Mouse (Mus musculus) natural killer cell, adult 2 months (primary cell): ENCODE results near the gene Chrne.

ENCODE experiments used
- DNase-seq, 2 experiments: peaks; one replicate each; pipeline ENCODE4 v3.0.0; 2022; ENCODE audit warnings: low spot score in 2 of 2

Chrne gene

DNA sequence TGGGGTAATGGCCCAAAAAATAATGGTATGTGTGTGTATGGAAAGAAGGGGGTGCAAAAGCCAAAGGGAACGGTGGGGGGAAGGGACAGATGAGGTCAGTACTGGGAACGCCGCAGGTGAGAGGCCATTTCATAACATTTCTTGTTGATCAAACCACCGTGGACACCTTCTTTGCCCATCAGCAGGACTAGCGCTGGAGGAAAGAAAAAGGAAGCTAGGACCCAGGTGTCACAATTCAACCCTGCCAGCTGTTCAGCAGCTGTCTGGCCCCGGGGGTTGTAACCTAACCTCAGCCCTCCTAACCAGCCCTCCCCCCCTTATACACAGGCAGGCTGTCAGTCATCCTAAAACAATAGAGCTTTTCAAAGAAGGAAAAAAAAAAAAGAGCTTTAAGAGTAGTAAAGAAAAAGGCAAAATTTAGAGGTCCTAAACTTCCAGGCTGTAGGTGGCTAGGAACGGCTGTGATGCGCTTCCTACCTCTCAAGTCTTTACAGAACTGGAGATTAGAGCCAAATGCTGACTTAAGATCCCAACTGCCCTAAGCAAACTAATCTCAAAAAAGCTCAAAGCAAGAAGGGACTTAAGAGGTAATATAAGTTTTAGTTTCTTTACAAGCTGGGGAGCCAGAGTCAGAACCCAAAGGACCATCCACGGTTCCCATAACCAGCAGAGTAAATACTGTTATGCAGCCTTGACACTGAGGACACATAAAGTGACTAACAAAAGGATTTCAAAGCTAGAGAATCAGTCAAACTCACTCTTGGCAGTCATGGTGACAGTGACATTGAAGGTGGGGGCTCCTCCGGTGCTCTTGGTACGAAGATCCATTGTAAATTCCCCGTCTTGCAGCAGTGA, 33.2 kb upstream of the Chrne start:
- DNase-seq, result peak in 1 of 2 experiments; percentile 40

DNA sequence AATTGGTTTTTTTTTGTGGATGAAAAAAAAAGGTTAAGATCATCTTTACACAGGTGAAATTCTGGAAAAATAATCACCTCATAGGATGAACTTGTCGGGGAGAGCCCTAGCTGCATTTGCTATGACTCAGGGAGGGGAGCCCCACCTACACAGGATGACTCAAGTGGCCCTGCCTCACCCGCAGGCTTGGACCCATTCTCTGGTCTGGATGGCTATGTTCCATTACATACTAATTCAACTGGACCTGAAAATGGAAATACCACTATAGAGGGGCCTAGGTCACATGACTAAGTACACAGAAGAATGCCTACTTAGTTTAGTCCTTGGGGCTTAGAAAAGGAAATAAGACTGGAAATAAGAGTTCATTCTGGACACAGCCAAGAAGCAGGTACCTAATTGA, 32.4 kb upstream of the Chrne start:
- DNase-seq, result peak; percentile 47 to 59

DNA sequence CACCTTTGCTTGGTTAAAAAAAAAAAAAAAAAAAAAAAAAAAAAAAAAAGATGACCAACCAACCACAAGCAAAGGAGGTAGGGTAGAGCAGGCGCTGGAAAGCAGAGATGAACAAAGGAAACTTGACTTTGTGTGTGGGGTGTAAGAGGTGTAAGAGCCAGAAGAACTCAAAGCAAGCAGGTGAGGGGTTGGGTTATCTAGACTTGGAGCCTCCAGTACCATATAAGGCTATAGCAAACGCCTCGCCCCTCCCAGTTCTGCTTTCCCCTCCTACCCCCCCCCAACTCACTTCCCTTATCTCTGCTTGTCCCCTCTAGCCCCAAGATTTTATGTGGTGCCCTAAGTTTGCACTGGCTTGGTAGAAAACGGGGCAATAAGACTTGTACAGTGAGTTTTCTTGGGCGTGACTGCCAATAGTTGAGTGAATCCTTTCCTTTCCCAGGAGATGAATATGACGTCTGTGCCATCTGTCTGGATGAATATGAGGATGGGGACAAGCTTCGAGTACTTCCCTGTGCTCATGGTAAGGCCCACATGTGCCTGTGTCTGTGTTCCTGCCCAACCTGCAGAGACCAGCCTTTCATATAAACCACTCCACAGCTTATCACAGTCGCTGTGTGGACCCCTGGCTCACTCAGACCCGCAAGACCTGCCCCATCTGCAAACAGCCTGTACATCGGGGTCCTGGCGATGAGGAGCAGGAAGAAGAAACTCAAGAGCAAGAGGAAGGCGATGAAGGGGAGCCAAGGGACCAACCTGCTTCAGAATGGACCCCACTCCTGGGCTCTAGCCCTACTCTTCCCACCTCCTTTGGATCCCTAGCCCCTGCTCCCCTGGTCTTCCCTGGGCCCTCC, 31.5 kb upstream of the Chrne start:
- peak in 1 of 2 experiments; percentile 57 for DNase-seq

DNA sequence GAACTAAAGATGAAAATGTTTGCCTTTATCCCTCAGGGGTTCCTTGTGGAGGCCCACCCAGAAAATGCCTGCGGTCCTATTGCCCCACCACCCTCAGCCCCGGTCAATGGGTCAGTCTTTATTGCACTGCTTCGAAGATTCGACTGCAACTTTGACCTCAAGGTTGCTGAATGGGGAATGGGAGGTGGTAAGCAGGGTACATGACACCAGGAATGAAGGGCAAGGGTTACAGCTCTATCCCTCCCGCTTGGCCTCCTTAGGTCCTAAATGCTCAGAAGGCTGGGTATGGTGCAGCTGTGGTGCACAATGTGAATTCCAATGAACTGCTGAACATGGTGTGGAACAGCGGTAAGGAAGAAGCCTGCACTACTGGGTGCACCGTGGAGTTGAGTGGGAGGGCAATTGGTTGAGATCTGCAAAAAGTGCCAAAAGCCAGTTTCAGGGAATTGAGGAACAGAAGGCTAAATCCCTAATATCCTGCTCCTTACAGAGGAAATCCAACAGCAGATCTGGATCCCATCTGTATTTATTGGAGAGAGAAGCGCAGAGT, 30.2 kb upstream of the Chrne start:
- DNase-seq, result no peak

DNA sequence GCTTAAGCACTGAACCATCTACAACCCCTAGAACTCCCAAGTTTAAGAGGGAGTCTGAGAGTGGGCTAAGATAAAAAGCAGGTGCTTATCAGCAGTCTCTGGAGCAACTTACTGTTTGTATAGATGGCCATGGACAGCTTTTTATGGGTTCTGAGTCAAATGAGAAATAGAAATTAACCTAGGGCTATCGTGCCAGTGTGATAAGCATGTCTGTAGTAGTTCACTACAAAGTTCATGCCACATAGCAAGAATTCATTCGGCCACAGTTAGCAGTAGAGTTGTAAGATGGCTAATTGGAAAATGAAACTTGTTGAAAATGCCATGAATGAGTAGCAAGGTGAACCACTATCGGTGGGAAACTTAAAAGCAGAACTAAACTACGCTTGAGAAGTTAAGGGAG, 29.5 kb upstream of the Chrne start:
- peak in 1 of 2 experiments; percentile 21 for DNase-seq

DNA sequence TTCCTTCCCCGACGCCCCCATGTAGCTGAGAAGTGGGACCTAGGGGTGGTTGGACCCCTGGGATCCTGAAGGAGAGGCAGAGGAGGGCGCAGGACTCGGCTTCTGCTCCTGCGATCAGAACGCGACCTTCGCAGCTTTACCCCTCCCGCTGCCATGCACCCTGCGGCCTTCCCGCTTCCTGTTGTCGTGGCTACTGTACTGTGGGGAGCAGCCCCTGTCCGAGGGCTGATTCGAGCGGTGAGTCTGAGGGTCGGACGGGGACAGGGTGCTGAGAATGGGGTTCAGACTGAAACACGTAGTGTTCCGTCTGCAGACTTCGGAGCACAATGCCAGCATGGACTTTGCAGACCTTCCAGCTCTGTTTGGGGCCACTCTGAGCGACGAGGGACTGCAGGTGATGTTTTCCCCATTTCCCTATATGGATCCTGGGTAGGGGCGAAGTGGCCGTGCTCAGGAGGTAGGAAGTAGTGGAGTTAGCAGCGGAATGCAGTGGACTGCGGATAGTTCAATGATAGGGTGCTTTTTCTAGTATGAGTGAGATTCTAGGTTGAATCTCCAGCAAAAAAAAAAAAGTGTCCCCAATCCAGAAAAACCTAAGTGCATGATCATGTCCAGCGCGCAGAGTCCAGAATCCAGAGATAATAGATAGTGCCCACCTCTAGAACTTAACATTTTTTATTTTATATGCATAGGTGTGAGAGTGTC, 28.9 kb upstream of the Chrne start:
- peak in 1 of 2 experiments; percentile 23 for DNase-seq

DNA sequence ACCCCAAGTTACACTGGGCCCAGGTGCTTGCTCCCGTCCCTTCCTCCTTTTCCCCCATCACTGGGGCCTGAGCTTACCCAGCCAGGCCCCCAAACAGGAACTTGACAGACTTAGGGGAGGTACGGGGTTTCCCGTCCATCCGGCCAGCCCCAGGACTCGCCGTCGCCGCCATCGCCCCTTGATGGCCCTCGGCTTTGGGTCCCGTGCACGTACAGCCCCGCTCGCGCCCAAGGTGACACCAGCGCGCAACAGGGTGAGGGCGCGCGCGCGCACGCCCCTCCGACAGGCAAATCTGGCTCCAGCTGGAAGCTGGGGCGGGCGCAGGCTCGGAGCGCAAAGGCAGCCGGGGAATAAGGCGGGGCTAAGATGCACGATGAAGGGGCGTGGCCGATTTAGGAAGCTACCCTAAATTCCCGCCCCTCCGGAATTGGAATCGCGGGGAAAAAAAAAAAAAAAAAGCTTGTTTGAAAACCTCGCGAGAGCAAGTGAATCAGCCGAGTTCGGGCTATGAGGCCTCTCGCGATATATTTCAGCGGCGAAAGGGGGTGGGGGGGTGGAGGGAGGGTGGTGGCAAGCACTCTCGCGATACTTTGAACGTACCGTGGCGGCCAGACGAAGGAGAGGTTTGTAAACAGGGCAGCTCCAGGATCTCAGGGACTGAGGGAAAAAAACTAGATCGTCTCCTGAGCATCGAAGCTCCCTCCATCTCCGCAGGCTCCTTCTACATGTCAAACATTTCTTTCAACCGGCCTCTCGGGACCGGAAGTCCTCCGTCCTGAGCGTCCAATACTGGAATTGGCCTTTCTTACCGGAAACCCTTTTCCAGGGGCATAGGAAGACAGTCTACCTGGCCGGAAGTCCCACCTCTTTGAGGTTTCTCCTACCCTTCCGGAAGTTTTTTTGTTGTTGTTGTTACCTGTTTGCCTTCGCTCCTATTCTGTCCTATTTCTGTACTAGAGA, 28.0 kb upstream of the Chrne start, which contains the start of the genes Rnf167 and Slc25a11:
Rnf167 (plus strand) TSS at position 545 of the 960 bp plus-strand sequence.
Slc25a11 (minus strand) TSS at position 789 of the 960 bp plus-strand sequence.
- DNase-seq, result peak; percentile 93 to 95

DNA sequence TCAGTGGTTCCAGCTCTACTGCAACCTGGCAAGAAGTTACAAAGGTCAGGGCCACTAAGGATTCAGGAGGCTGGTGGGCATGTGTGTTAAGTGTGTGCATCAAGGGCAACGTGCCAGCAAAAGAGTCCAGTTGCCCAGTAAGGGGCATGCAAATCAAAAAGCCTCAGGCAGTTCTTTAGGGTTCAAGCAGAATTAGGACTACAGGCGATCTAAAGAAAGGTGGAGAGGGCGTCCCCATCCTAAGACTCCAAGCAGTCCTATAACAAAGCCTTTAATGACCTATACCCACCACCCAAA, 27.2 kb upstream of the Chrne start:
- DNase-seq, result no peak

DNA sequence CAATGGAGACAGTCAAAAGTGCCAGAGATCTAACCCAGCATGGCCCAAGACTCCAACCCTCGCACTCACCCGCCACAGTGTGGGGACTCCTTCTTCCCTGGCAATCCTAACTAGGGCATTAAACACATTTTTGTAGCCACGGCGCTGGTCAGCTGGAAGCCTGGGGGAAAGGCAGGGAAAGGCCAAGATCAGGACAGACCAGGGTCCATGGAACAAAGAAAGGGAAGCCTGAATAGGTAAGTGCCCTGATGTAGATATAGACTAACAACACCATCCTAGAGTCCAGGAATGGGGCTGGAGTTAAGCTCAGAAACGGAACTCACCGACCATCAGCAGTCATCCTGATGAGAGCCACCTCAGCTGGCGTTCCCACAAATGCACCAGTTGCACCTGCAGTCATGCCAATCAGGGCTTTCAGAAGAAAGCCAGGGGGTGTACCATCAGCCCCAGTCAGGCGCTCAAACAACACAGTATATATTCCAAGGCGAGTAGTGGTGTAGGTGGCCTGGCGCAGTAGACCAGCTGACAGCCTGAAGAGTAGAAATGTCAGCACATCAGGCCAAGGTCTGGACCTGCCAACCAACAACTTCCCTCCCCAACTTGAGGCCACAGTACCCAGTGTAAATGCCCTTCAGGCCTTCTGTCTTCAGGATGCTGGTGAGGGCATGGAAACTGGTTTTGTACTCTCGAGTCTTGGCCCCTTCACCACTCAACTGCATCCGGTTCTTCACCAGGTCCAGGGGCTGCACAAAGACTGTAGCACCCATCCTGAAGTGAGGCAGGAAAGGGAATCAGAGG, 26.6 kb upstream of the Chrne start:
- DNase-seq, result no peak

DNA sequence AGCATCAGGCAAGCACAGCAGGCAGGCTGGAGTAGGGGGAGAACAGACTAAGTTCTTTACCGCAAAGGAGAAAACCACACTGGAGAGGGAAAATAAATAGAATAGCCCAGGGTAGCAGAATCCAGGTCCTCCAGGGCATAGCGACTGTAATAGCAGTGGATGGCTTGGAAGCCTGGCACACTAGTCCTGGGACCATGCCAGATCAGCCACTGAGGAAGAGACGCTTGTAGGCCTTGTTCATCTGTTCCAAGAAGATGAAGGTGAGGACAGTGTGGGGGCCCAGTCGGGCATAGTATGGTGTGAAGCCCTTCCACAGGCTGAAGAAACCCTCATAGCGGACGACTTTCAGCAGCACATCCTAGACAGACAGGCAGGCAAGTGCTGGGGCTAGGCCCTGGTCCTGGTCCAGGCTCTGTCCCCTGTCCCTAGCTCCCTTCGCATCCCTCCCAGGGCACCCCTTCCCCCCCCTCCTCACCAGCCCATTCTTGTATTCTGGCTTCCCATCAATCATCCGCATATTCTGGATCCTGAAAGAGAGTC, 25.6 kb upstream of the Chrne start:
- DNase-seq, result no peak

DNA sequence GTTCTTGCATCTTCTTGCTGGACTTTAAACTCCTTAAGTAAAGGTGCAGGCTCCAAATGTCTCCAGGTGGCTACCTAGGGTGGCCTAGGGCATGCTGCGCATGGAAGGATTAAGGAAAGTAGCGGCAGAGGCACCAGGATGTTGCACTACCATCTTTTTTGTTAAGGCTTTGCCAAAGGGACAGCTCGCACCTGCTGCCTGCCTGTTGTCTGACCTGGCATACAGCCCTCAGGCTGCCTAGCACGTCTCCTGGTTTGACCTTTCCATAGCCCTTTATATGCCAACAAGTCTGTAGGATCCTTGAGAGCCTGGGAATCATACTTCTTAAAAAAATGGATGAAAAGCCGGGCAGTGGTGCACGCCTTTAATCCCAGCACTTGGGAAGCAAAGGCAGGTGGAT, 24.0 kb upstream of the Chrne start:
- no peak for DNase-seq

DNA sequence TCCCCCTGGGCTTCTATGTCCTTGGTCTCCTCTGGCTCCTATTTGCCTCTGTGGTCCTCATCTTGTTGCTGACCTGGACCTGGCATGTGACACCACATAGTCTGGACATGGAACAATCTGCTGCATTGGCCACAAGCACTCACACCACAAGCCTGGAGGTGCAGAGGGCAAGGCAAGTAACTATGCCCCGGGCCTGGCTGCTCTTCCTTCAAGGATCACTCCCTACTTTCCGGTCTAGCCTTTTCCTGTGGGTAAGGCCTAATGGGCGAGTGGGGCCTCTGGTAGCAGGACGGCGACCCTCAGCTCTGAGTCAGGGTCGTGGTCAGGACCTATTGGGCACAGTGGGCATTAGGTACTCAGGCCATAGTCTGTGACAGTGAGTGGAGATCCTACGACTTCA, 22.2 kb upstream of the Chrne start:
- DNase-seq, result no peak

DNA sequence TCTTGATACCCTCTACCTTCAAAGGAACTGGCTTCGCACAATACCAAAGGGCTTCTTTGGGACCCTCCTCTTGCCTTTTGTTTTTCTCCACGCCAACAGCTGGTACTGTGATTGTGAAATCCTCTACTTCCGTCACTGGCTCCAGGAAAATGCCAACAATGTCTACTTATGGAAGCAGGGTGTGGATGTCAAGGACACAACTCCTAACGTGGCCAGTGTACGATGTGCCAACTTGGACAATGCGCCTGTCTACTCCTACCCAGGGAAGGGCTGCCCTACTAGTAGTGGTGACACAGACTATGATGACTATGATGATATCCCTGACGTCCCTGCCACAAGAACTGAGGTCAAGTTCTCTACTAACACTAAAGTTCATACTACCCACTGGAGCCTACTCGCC, 21.0 kb upstream of the Chrne start:
- no peak for DNase-seq

DNA sequence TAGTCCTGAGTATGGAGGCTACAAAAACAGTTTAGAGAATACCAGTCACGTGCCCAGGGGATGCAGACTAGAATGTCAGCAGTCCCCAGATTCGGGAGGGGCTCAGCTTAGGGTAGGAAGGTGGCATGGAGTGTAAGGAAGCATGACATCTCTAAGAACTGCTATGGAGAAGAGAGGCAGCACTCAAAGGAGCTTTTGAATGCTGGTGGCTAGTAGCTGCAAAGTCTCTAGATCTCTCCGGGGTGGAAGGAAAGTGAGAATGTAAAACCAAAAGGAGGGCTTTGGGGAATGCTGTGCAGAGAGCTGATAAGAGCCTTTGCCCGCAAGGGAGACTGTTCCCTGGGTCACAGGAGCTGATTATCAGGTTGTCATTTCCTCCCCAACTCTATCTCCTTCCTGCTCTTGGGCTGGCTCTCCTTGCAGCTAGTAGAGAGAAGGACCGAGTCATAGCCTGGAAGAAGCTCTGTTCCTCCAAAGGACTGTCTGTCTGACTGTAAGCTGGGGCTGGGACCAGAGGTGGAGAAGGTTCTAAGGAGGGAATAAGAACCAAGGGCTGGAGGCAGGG, 19.8 kb upstream of the Chrne start, which contains the start of gene Gp1ba:
Gp1ba (plus strand) TSS at position 409 of the 565 bp plus-strand sequence.
- DNase-seq, result no peak

DNA sequence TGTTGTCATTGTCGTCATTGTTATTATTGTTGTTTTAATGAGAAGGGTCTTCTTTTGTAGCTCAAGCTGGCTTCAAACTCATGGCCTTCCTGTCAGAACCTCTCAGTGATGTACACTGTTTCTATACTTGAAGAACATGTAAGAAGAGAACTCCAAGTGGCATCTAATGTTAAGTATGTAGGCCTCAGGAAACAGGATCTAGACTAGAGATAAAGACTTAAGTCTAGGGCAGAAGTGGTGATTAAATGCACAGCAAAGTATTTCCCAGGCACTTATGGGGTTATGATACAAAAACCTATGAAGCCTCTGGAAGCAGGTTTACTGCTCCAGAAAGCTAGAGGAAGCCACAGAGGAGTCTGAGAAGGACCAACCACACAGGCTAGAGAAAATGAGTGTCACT, 19.3 kb upstream of the Chrne start:
- no peak for DNase-seq

DNA sequence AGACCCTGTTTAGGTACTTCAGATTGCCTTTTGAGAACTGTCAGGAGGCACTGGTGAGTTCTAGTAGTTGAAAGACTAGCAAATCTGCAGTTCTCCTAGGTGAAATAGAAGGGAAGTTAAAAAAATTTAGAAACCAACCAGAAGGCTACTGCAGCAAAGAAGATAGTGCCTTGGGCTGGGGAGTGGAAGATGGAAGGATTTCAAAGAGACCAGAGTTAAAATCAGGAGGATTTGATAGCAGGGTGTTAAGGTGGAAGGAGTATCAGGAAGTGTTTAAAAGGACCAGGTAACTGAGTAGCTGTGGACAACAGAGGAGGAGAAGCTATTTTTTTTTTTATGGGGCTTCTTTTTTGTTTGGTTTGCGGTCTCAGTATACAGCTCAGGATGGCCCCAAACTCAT, 18.7 kb upstream of the Chrne start:
- DNase-seq, result no peak

DNA sequence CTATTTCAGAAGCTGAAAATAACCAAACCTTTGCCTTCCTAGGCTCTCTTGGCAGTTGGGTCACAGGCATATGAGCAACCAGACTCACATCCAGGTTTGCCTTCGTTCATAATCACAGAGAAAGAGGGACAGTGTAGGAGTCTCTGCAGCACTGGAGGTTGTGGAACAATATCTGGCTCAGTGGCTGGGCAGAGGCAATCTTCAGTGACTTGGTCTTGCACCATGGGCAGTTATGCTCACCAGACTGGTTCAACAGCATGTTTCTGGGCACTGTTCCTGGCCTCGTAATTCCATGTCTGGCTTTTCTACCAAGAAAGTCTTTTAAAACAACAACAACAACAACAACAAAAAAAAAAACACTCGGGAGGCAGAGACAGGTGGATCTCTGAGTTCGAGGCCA, 16.6 kb upstream of the Chrne start:
- no peak for DNase-seq

DNA sequence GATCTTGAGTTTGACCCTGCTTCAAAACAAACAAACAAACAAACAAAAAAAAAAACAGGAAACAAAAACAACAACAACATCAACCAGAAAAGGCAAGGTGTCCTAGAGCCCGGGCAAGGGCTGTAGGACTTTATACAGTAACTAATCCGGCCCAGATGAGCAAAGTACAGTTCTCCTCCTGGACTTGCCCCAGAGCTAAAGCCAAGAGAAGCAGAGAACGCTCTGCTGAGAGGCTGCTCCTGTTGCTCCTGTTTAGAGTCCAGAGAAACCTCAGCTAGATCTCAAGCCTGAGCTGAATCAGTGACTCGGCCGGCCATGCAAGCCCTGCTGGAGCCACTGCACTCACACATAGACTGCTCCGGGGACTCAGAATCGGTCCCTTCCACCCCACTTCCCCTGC, 11.1 kb upstream of the Chrne start:
- DNase-seq, result no peak

DNA sequence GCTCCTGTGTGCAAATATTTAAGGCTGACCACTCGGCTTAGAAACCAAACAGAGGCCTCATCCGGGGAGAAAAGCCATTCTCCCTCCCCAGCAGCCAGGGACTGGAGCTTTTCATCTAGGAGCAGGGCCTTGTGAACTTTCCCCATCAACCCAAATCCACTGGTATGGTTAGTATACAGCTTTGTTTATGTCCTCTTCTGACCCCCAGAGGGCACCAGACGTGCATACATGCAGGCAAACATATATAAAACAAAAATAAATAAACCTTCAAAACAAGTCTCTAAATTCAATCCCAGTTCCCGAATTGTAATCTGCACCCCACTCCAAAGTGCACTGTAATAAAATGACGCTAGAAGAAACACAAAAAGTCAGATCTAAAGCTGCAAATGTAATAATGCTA, 10.5 kb upstream of the Chrne start:
- peak in 1 of 2 experiments; percentile 49 for DNase-seq
